Mouse (Mus musculus): Measurements from ENCODE around the gene Asic1. TPM values are rescaled to one million over a fixed set of nuclear protein-coding genes. Genes with fewer than 3 reads are reported as not detected.
A peak's percentile ranks its signal among the peaks of the same experiment; 100 is the strongest.
"Not testable (repeated sequence)": the region's sequence is repeated elsewhere in the genome, so short reads cannot be mapped to it uniquely, and the experiment has no call there.

The Asic1 gene
- polyA plus RNA-seq, 1 experiment: 0.22 TPM

- DNase-seq (ENCODE audit: low spot score): no peak
These were observed 6.1 kb upstream of the Asic1 start for GRCm38 (mm10) chr15:99663964-99664599.

DNA sequence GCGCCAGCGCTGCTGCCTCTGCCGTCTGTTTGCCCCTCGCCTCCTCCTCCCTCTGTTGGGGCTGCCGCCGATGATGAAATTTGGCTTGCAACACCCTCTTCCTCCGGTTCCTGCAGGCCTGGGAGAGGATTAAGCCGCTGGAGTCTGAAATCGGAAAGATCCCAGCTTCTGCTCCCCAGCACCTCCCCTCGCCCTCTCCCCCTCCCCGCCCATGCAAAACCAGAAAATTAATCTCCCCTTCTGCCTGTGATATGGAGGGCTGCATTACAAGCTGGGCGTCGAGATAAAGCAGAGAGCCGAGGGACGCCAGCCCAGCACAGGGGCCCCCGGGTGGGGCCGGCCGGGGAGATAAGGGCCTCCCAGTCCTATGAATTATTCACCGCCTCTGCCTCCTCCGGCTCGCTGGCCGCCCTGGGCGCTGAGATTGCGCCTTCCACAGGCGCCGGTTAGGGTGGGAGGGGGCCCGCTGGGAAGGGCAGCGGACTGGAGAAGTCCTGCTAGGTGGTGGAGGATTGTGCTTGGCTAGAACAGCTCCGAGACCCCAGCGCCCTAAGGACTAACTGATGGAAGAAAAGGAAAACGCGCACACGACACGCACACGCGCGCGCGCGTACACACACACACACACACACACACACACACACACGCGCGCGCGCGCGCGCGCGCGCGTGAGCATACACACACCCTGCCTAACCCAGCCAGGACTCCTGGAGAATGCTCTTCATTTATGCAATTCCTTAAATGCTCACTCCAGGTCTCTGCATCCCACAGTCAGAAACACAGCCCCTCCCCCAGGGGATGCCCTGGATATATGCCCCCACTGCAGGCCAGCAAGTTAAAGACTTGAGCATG, 5.3 kb upstream of the Asic1 start:
- peak; percentile 33 for DNase-seq (ENCODE audit: low spot score)

GRCm38 (mm10) chr15:99667544-99667943, 2.6 kb upstream of the Asic1 start:
- no peak for DNase-seq (ENCODE audit: low spot score)

DNA sequence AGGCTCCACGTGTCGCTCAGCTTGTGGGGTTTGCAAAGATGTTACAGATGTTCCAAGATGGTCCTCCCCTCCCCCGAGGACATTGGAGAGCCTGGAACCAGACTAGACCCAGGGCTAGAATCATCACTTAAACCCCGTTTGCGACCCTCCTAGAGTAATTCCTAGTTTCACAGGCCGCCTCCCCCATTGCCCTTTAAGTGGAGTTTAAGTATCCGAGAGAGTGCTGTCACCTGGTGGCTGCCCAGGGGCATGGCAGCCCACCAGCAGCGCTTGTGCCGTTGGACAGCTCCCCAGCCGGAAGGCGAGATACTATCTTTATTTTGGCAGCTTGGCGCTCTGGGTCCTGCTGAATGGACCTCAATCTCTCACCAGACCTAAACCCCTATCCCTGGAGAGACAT, 1.3 kb upstream of the Asic1 start:
- DNase-seq (ENCODE audit: low spot score): peak; percentile 46

DNA sequence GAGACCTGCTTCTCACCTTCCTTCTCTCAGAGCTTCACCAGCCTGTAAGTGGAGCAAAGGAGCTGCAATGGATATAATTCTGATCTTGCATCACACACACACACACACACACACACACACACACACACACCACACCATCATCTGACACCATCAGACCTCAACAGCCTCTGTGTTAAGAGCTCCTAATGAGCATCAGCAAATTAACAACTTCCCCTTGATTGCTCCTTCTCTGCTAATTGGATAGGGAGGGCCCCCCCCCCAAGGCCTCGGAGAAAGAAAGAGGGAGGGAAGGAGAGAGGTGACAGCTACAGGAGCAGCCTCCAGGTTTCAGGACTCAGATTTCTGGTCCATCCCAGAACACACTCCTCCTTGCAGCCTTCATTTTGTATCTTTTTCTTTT, 776 bp upstream of the Asic1 start:
- DNase-seq (ENCODE audit: low spot score): no peak

- no peak for DNase-seq (ENCODE audit: low spot score)
These were observed 949 bp downstream of the Asic1 start for GRCm38 (mm10) chr15:99670964-99671670.

- no peak for DNase-seq (ENCODE audit: low spot score)
These were observed 1.6 kb downstream of the Asic1 start for GRCm38 (mm10) chr15:99671783-99672182.

- DNase-seq (ENCODE audit: low spot score): no peak
These were observed 4.7 kb downstream of the Asic1 start for GRCm38 (mm10) chr15:99674866-99675265.

DNA sequence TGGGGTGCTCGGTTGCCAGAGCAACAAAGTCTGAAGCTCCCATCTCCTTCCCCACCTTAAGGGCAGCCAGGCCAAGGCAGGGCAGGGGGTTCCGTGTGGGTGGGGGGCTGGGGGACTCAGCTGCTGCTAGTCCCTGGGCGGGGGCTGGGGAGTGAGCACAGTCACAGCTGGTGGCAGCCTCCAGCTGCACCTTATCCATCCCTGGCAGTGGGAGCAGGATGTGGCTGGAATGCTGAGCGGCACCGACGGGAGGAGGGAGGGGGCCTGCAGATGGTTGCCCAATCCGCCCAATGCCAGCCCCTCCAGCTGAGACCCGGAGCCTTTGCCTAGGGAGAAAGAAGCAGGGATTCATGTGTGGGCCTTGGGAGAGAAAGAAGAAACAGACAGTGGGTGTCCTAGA, 6.9 kb downstream of the Asic1 start:
- no peak for DNase-seq (ENCODE audit: low spot score)

- DNase-seq (ENCODE audit: low spot score): no peak
These were observed 8.1 kb downstream of the Asic1 start for GRCm38 (mm10) chr15:99678063-99678800.

- DNase-seq (ENCODE audit: low spot score): no peak
These were observed 8.8 kb downstream of the Asic1 start for GRCm38 (mm10) chr15:99679008-99679407.

GRCm38 (mm10) chr15:99682880-99683279, 12.7 kb downstream of the Asic1 start:
- DNase-seq (ENCODE audit: low spot score): no peak

GRCm38 (mm10) chr15:99684156-99684555, 14.0 kb downstream of the Asic1 start:
- DNase-seq (ENCODE audit: low spot score): no peak

- no peak for DNase-seq (ENCODE audit: low spot score)
These were observed 18.5 kb downstream of the Asic1 start for GRCm38 (mm10) chr15:99688712-99689111.

- DNase-seq (ENCODE audit: low spot score): no peak
These were observed 20.8 kb downstream of the Asic1 start for GRCm38 (mm10) chr15:99690924-99691323.

DNA sequence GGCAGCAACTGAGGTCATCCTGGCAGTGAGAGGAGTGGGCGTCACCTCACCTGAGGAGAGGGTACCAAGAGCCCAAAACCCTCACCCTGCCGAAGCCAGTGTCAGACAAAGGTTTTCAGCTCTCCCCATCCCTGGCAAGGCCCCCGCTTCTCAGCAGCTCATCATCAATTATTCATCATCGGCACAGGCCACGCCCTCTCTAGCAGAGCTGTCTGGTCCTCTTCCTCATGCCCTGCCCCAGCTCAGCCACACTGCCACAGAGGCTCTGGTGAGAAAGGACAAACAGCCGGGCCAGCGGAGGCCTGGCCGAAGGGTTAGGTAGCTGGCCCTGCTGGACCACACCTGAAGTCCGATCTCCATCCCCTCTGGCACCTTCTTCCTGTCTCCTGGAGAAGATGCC, 21.8 kb downstream of the Asic1 start:
- DNase-seq (ENCODE audit: low spot score): no peak

DNA sequence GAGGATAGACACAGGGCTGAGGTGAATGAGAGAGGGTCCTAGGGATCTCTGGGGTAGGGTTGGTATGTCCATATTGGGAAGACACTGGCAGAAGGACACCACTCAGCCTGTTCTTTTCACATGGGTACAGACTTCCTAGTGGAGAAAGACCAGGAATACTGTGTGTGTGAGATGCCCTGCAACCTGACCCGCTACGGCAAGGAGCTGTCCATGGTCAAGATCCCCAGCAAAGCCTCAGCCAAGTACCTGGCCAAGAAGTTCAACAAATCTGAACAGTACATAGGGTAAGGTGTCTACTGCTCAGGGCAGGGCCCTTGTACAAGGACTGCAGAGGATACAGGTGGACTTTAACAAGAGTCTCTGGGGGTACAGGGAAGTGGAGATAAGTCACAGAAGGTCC, 27.1 kb downstream of the Asic1 start:
- DNase-seq (ENCODE audit: low spot score): no peak

GRCm38 (mm10) chr15:99698533-99699085, 28.4 kb downstream of the Asic1 start:
- DNase-seq (ENCODE audit: low spot score): no peak

- no peak for DNase-seq (ENCODE audit: low spot score)
These were observed 29.5 kb downstream of the Asic1 start for GRCm38 (mm10) chr15:99699715-99700114.

GRCm38 (mm10) chr15:99700219-99701106, 30.3 kb downstream of the Asic1 start:
- DNase-seq (ENCODE audit: low spot score): no peak

DNA sequence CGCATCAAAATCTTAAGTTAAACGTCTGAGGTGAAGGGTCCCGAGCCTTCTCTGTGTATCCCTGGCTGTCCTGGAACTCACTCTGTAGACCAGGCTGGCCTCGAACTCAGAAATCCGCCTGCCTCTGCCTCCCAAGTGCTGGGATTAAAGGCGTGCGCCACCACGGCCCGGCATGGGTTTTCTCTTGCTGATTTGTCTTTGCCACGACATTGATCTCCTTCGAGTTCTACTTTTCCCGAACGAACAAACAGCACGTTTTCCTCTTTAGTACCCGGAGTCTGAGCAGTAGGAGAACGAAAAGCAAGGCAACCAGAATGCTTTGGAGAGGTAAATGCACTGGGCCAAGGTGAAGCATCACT, 31.5 kb downstream of the Asic1 start:
- DNase-seq (ENCODE audit: low spot score): not testable (repeated sequence)

Data from urinary bladder, adult 2 months (tissue).